10 mouse cellular contexts compared by ENCODE assay signal in genomic region chr16:59598997-59599396, GRCm38 (mm10). TPM values are rescaled to one million over a fixed set of nuclear protein-coding genes. Genes with fewer than 3 reads are reported as not detected.
DNase-seq lines count a peak whose midpoint lies in the region; ATAC-seq and TF ChIP-seq lines count a peak whose summit lies in the region.
"Had no signal": no experiment of that assay in that cellular context is flagged by ENCODE, and none has a peak within 500 bp of the region (broad histone marks: within the 10 kb centered on the region; RNA-seq: fewer than 3 reads in every experiment).

No protein-coding gene starts in this region.

- no peak for DNase-seq in heart, adult 11 months
- peak; percentile 34 for DNase-seq in brain, embryonic 14.5 days (ENCODE audit: low read depth)
- DNase-seq in limb, embryonic 14.5 days (ENCODE audit: low spot score): no peak
- DNase-seq in cerebellum, postnatal 10 days: no peak
- no peak for DNase-seq in thymus, adult 18-20 months
- DNase-seq in spleen, postnatal 36 days (ENCODE audit: low spot score in 2 of 2): no peak
- DNase-seq: cerebellum, postnatal 14 days had no signal

- H3K27ac ChIP-seq in heart, embryonic 11.5 days (ENCODE audit: low read depth, low read length): peak overlapping the region; percentile 94
- peak overlapping the region; percentile 98 for H3K27ac ChIP-seq in heart, embryonic 16.5 days (ENCODE audit: low read length)
- no peak overlapping the region for H3K27ac ChIP-seq in limb, embryonic 14.5 days (replicated peaks; ENCODE audit: low read depth, low read length)
- H3K27ac ChIP-seq: left cerebral cortex, adult 2 months had no signal

- H3K9ac ChIP-seq in heart, embryonic 11.5 days (ENCODE audit: low read depth, low read length): peak overlapping the region; percentile 94
- H3K9ac ChIP-seq in heart, embryonic 16.5 days (ENCODE audit: low read length): peak overlapping the region; percentile 87
- no peak overlapping the region for H3K9ac ChIP-seq in limb, embryonic 14.5 days (ENCODE audit: low read depth, low read length, severe bottlenecking)

- no peak for ATAC-seq in heart, embryonic 11.5 days (replicated peaks; ENCODE audit: insufficient number of reproducible peaks, low FRiP score, low TSS enrichment)
- no peak for ATAC-seq in heart, embryonic 16.5 days (replicated peaks; ENCODE audit: extremely low read depth, insufficient read depth, low FRiP score)
- ATAC-seq in limb, embryonic 14.5 days (ENCODE audit: low FRiP score, low read depth): no peak

- peak overlapping the region; percentile 68 for H3K4me2 ChIP-seq in heart, embryonic 11.5 days
- H3K4me2 ChIP-seq in heart, embryonic 16.5 days (ENCODE audit: low read depth, low read length): peak overlapping the region; percentile 72
- peak overlapping the region; percentile 57 for H3K4me2 ChIP-seq in limb, embryonic 14.5 days (replicated peaks; ENCODE audit: low read depth, low read length, severe bottlenecking)

- no peaks in the 10 kb centered on the region for H3K27me3 ChIP-seq in heart, embryonic 11.5 days (ENCODE audit: control insufficient read depth, insufficient read depth, low read length)
- no peaks in the 10 kb centered on the region for H3K27me3 ChIP-seq in heart, embryonic 16.5 days (ENCODE audit: control insufficient read depth, insufficient read depth, low read length)
- no peaks in the 10 kb centered on the region for H3K27me3 ChIP-seq in limb, embryonic 14.5 days (ENCODE audit: control insufficient read depth, insufficient read depth, low read length)

- H3K4me1 ChIP-seq in heart, embryonic 11.5 days (ENCODE audit: control insufficient read depth, insufficient read depth, low read length): peaks cover 11% of the 10 kb centered on the region; the same call in 1 of the 2 replicates
- H3K4me1 ChIP-seq in heart, embryonic 16.5 days (ENCODE audit: control insufficient read depth, insufficient read depth, low read length): peaks cover 28% of the 10 kb centered on the region
- peaks cover 10% of the 10 kb centered on the region for H3K4me1 ChIP-seq in limb, embryonic 14.5 days (ENCODE audit: control insufficient read depth, insufficient read depth, low read length)

- 31% methylated on average over 4 of the region's 4 CpGs for WGBS in heart, embryonic 11.5 days (ENCODE audit: insufficient replicate concordance)
- WGBS in heart, embryonic 16.5 days: 25% methylated on average over 4 of the region's 4 CpGs
- 12% methylated on average over 4 of the region's 4 CpGs for WGBS in limb, embryonic 14.5 days

- no peak for TF ChIP-seq POLR2A in brain, embryonic 14.5 days (IDR thresholded peaks at IDR 0.05; ENCODE audit: borderline replicate concordance, extremely low read depth, insufficient read depth, insufficient read length, poor library complexity, severe bottlenecking)
- no peak for TF ChIP-seq POLR2A in limb, embryonic 14.5 days (IDR thresholded peaks at IDR 0.05; ENCODE audit: borderline replicate concordance, extremely low read depth, insufficient read depth, insufficient read length)

- no peaks in the 10 kb centered on the region for H3K9me3 ChIP-seq in heart, embryonic 11.5 days (replicated peaks; ENCODE audit: control insufficient read depth, low read length)
- H3K9me3 ChIP-seq in heart, embryonic 16.5 days (replicated peaks; ENCODE audit: control insufficient read depth, low read length): peaks cover 4% of the 10 kb centered on the region
- H3K9me3 ChIP-seq in limb, embryonic 14.5 days (ENCODE audit: control insufficient read depth, low read length): no peaks in the 10 kb centered on the region

- no peak for TF ChIP-seq CTCF in brain, embryonic 14.5 days (IDR thresholded peaks at IDR 0.05; ENCODE audit: borderline replicate concordance, extremely low read depth, insufficient read depth, insufficient read length)

- peak overlapping the region; percentile 80 for H3K4me3 ChIP-seq in heart, embryonic 11.5 days (ENCODE audit: low read depth, low read length)
- H3K4me3 ChIP-seq in heart, embryonic 16.5 days (ENCODE audit: low read length): peak overlapping the region; percentile 73
- H3K4me3 ChIP-seq in limb, embryonic 14.5 days (replicated peaks; ENCODE audit: low read length): peak overlapping the region; percentile 89

- no peaks in the 10 kb centered on the region for H3K36me3 ChIP-seq in heart, embryonic 11.5 days (ENCODE audit: control insufficient read depth, insufficient read depth, low read length)
- H3K36me3 ChIP-seq in heart, embryonic 16.5 days (ENCODE audit: control insufficient read depth, insufficient read depth): 0 out of 2 replicates have a peak, but pooled peaks cover 2% of the 10 kb centered on the region
- H3K36me3 ChIP-seq in limb, embryonic 14.5 days (ENCODE audit: control insufficient read depth, insufficient read depth, low read length): no peaks in the 10 kb centered on the region

RNA-seq across cellular contexts. Expression of gene Crybg3, which starts 1.8 kb away (rescaled TPM):
- 19.7 and 19.8 TPM in 2 replicates for polyA plus RNA-seq in heart, embryonic 11.5 days (2014; fragmentation: Nextera tagmentation; extraction: Ambion mirVana)
- polyA plus RNA-seq in brain, embryonic 14.5 days (2012; rRNA removed): 2.3 and 4.7 TPM in 2 replicates
- polyA plus RNA-seq in heart, embryonic 16.5 days (2015; fragmentation: Nextera tagmentation; extraction: Ambion mirVana): 11.2 and 12.6 TPM in 2 replicates
- 15.3 and 16.6 TPM in 2 replicates for polyA plus RNA-seq in limb, embryonic 14.5 days (2012; rRNA removed)
- polyA plus RNA-seq in limb, embryonic 14.5 days (2014; fragmentation: Nextera tagmentation; extraction: Ambion mirVana): 17.2 and 19.3 TPM in 2 replicates

RNA-seq across cellular contexts. Expression of gene Arl6, which starts 40.2 kb away (rescaled TPM):
- 20.8 and 24.6 TPM in 2 replicates for polyA plus RNA-seq in heart, embryonic 11.5 days (2014; fragmentation: Nextera tagmentation; extraction: Ambion mirVana)
- polyA plus RNA-seq in brain, embryonic 14.5 days (2012; rRNA removed): 20.7 and 24.3 TPM in 2 replicates
- polyA plus RNA-seq in heart, embryonic 16.5 days (2015; fragmentation: Nextera tagmentation; extraction: Ambion mirVana): 22.9 and 24.8 TPM in 2 replicates
- 10.6 and 14.1 TPM in 2 replicates for polyA plus RNA-seq in limb, embryonic 14.5 days (2012; rRNA removed)
- 27.1 and 27.7 TPM in 2 replicates for polyA plus RNA-seq in limb, embryonic 14.5 days (2014; fragmentation: Nextera tagmentation; extraction: Ambion mirVana)
